9 mouse cellular contexts compared by ENCODE assay signal in genomic region chr5:92489503-92489902, GRCm38 (mm10). TPM values are rescaled to one million over a fixed set of nuclear protein-coding genes. Genes with fewer than 3 reads are reported as not detected.
A peak's percentile ranks its signal among the peaks of the same experiment; 100 is the strongest.
DNase-seq lines count a peak whose midpoint lies in the region; ATAC-seq and TF ChIP-seq lines count a peak whose summit lies in the region.
"Had no signal": no experiment of that assay in that cellular context is flagged by ENCODE, and none has a peak within 500 bp of the region (broad histone marks: within the 10 kb centered on the region; RNA-seq: fewer than 3 reads in every experiment).

No protein-coding gene starts in this region.

- H3K9me3 ChIP-seq in ES-Bruce4 (replicated peaks; ENCODE audit: control insufficient read depth, insufficient read depth, low read length, poor library complexity, severe bottlenecking) = peaks cover 31% of the 10 kb centered on the region
- no peaks in the 10 kb centered on the region for H3K9me3 ChIP-seq in lung, embryonic 16.5 days (ENCODE audit: control insufficient read depth, low read length)

- H3K4me1 ChIP-seq in ES-Bruce4 (ENCODE audit: control insufficient read depth, insufficient read depth, low read length) = peaks cover 4% of the 10 kb centered on the region
- H3K4me1 ChIP-seq in embryonic fibroblast, embryonic 13.5 days (ENCODE audit: control insufficient read depth, insufficient read depth, low read length) = peaks cover 2% of the 10 kb centered on the region
- H3K4me1 ChIP-seq in lung, embryonic 16.5 days (replicated peaks; ENCODE audit: control insufficient read depth, insufficient read depth, low read length) = peaks cover 43% of the 10 kb centered on the region

- no peaks in the 10 kb centered on the region for H3K27me3 ChIP-seq in ES-Bruce4 (ENCODE audit: control insufficient read depth, insufficient read depth, low read length, poor library complexity, severe bottlenecking)
- H3K27me3 ChIP-seq in lung, embryonic 16.5 days (ENCODE audit: control insufficient read depth, insufficient read depth, low read depth, low read length) = no peaks in the 10 kb centered on the region
- H3K27me3 ChIP-seq: Patski had no signal

- ATAC-seq in lung, embryonic 16.5 days (ENCODE audit: low read depth) = no peak; the same call in 1 of the 2 replicates
- ATAC-seq: Patski had no signal

- H3K4me3 ChIP-seq in gastrocnemius, adult 2 months = peak overlapping the region; percentile 34
- H3K4me3 ChIP-seq in ES-Bruce4 (ENCODE audit: low read depth, low read length) = no peak overlapping the region
- no peak overlapping the region for H3K4me3 ChIP-seq in embryonic fibroblast, embryonic 13.5 days (ENCODE audit: insufficient read depth, low read length)
- H3K4me3 ChIP-seq in lung, embryonic 16.5 days (ENCODE audit: low read length) = no peak overlapping the region

- H3K9ac ChIP-seq in ES-Bruce4 (ENCODE audit: low read depth, poor library complexity, severe bottlenecking) = no peak overlapping the region
- H3K9ac ChIP-seq in lung, embryonic 16.5 days (ENCODE audit: low read length) = no peak overlapping the region

- DNase-seq in gastrocnemius, adult 2 months = peak; percentile 59
- DNase-seq in gastrocnemius, postnatal 36 days = no peak
- DNase-seq in thymus, postnatal 14 days = peak; percentile 80
- DNase-seq in embryo, embryonic 11 days = no peak
- no peak for DNase-seq in urinary bladder, postnatal 10 days (ENCODE audit: low spot score)

- TF ChIP-seq POLR2A in ES-Bruce4 (IDR thresholded peaks at IDR 0.05; ENCODE audit: insufficient read depth, low read length) = no peak
- no peak for TF ChIP-seq POLR2A in embryonic fibroblast, embryonic 13.5 days (IDR thresholded peaks at IDR 0.05; ENCODE audit: low read depth, low read length)

- H3K4me2 ChIP-seq in lung, embryonic 16.5 days (ENCODE audit: low read depth, low read length) = no peak overlapping the region

- TF ChIP-seq CTCF in gastrocnemius, adult 2 months (IDR thresholded peaks at IDR 0.05) = no peak
- TF ChIP-seq CTCF in ES-Bruce4 (IDR thresholded peaks at IDR 0.05; ENCODE audit: low read depth, low read length) = no peak
- TF ChIP-seq CTCF in embryonic fibroblast, embryonic 13.5 days (IDR thresholded peaks at IDR 0.05; ENCODE audit: borderline replicate concordance, insufficient read depth, low read length) = no peak

- intact Hi-C loops in gastrocnemius, adult 2 months (cut with DNase I) = no loop called here
- intact Hi-C loops in gastrocnemius, postnatal 36 days (cut with DNase I) = no loop called here

- 17% methylated on average over 4 of the region's 4 CpGs for WGBS in lung, embryonic 16.5 days

- peaks cover 28% of the 10 kb centered on the region for H3K36me3 ChIP-seq in ES-Bruce4 (ENCODE audit: control insufficient read depth, insufficient read depth, low read length, poor library complexity, severe bottlenecking)
- H3K36me3 ChIP-seq in lung, embryonic 16.5 days (ENCODE audit: control insufficient read depth, insufficient read depth, low read length) = peaks cover 7% of the 10 kb centered on the region

- peak overlapping the region; percentile 89 for H3K27ac ChIP-seq in gastrocnemius, adult 2 months
- H3K27ac ChIP-seq in ES-Bruce4 (ENCODE audit: insufficient read depth, low read length) = peak overlapping the region; percentile 45
- 0 out of 2 replicates have a peak overlapping the region, but pooled peaks have one; percentile 31 for H3K27ac ChIP-seq in embryonic fibroblast, embryonic 13.5 days (ENCODE audit: insufficient read depth, low read length)
- peak overlapping the region; percentile 75 for H3K27ac ChIP-seq in lung, embryonic 16.5 days (ENCODE audit: low read length)

- TF ChIP-seq EP300 in ES-Bruce4 (IDR thresholded peaks at IDR 0.05; ENCODE audit: insufficient read depth, low read depth, low read length) = no peak

RNA-seq across cellular contexts. Expression of gene Scarb2, which starts 17.1 kb away (rescaled TPM):
- 10 to 100 TPM; 61.7 to 78.6 TPM for total RNA-seq in gastrocnemius, adult 2 months (2021)
- 10 to 100 TPM; 69.8 to 76.7 TPM for total RNA-seq in gastrocnemius, postnatal 36 days (2021)
- polyA plus RNA-seq in ES-Bruce4 (2011; ENCODE audit: insufficient read depth, insufficient read length, low read depth, missing spikeins) = 62.1 and 62.8 TPM in 2 replicates
- 67.1 and 79.3 TPM in 2 replicates for polyA plus RNA-seq in embryonic fibroblast, embryonic 13.5 days (2011; ENCODE audit: insufficient read length, low read depth, missing spikeins)
- 18.6 and 20.1 TPM in 2 replicates for polyA plus RNA-seq in lung, embryonic 16.5 days (2015; fragmentation: Nextera tagmentation; extraction: Ambion mirVana)

RNA-seq across cellular contexts. Expression of gene Nup54, which starts 54.5 kb away (rescaled TPM):
- total RNA-seq in gastrocnemius, adult 2 months (2021) = 10 to 100 TPM in 1 of 2 experiments, 1 to 10 TPM in 1; 8.9 to 12.5 TPM
- total RNA-seq in gastrocnemius, postnatal 36 days (2021) = 1 to 10 TPM; 8.1 to 8.2 TPM
- 99.7 and 109 TPM in 2 replicates for polyA plus RNA-seq in ES-Bruce4 (2011; ENCODE audit: insufficient read depth, insufficient read length, low read depth, missing spikeins)
- polyA plus RNA-seq in embryonic fibroblast, embryonic 13.5 days (2011; ENCODE audit: insufficient read length, low read depth, missing spikeins) = 31.6 and 44.3 TPM in 2 replicates
- polyA plus RNA-seq in lung, embryonic 16.5 days (2015; fragmentation: Nextera tagmentation; extraction: Ambion mirVana) = 52.5 and 57.3 TPM in 2 replicates

Comparison
In these comparisons a context has a peak if more than half of its experiments do, and no peak if none do; other contexts are left out.
1. DNase-seq: peak in gastrocnemius, adult 2 months (single experiment) and thymus, postnatal 14 days (single experiment); none in gastrocnemius, postnatal 36 days (0 of 2), embryo, embryonic 11 days (single experiment) and urinary bladder, postnatal 10 days (single experiment).
2. H3K27ac ChIP-seq: peak in every context shown above with its lines; median percentile 89 in gastrocnemius, adult 2 months; 75 in lung, embryonic 16.5 days; 45 in ES-Bruce4; 31 in embryonic fibroblast, embryonic 13.5 days.